Mouse (Mus musculus): ENCODE measurements around the gene Btbd16.

DNA sequence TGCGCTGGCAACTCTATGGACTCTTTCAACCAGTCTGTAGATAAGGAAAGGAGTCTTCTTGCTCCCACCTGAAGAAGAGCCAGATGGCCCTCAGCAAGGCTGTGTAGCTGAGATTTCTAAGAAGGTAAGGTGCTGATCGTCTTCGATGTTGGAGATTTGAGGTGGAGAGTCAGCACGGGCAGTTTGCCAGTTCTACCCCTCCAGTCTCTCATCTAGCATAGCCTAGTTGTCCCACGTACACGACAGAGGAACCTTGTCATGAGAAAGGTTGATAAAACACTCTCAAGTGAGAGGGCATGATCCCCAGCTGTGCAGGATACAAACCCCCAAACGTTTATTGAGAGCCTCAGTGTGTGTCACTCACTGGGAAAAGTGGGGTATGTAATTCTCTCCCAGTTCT, 90.8 kb downstream of the Btbd16 start:
- TF ChIP-seq CTCF (conservative IDR thresholded peaks at IDR 0.05; ENCODE audit: insufficient read depth, insufficient read length, low read depth, low read length), result no peak
- TF ChIP-seq POLR2A (IDR thresholded peaks at IDR 0.05; ENCODE audit: low read depth, low read length), result no peak

All from kidney, adult 2 months (tissue).